Mouse (Mus musculus) heart, adult 2 months (tissue): ENCODE data around the gene Ppard. TPM values are rescaled to one million over a fixed set of nuclear protein-coding genes. Genes with fewer than 3 reads are reported as not detected.
A peak's percentile ranks its signal among the peaks of the same experiment; 100 is the strongest.
"Not testable (repeated sequence)": the region's sequence is repeated elsewhere in the genome, so short reads cannot be mapped to it uniquely, and the experiment has no call there.

Experiments used
- DNase-seq, 2 experiments: peaks; one replicate each; pipeline ENCODE4 v3.0.0; 2021
- H3K27ac ChIP-seq: fragments of 200-600 bp; 2 replicates; pipeline ENCODE4 v1.8.1; 2022
- H3K27me3 ChIP-seq: fragments of 200-500 bp; 2 replicates; pipeline ENCODE4 v1.6.1; 2012; ENCODE audit warnings: mild to moderate bottlenecking, low read length, inconsistent platforms, mixed read lengths; ENCODE audit not compliant: control insufficient read depth, insufficient read depth
- H3K36me3 ChIP-seq: fragments of 200-500 bp; 2 replicates; pipeline ENCODE4 v1.6.1; 2012; ENCODE audit warnings: low read length, inconsistent platforms; ENCODE audit not compliant: control insufficient read depth, insufficient read depth
- H3K4me1 ChIP-seq: fragments of 200-500 bp; 2 replicates; pipeline ENCODE4 v1.6.1; 2011; ENCODE audit warnings: low read length; ENCODE audit not compliant: control insufficient read depth, insufficient read depth
- H3K4me3 ChIP-seq: fragments of 200-600 bp; 2 replicates; pipeline ENCODE4 v1.8.1; 2022
- H3K79me2 ChIP-seq: fragments of 200-500 bp; replicated peaks from 2 replicates; pipeline ENCODE4 v1.6.1; 2012; ENCODE audit warnings: mild to moderate bottlenecking, inconsistent platforms, low read length, moderate library complexity, mixed read lengths; ENCODE audit not compliant: control insufficient read depth, insufficient read depth
- H3K9ac ChIP-seq: fragments of 200-500 bp; 2 replicates; pipeline ENCODE4 v1.6.1; 2012; ENCODE audit warnings: low read depth, mild to moderate bottlenecking, control low read depth, inconsistent platforms, low read length, mixed read lengths
- CTCF ChIP-seq: fragments of 200-600 bp; IDR thresholded peaks from 2 replicates; pipeline ENCODE4 v1.8.1; 2022; ENCODE audit warnings: antibody characterized with exemption, mild to moderate bottlenecking, moderate library complexity
- EP300 ChIP-seq: fragments of 200-500 bp; IDR thresholded peaks from 2 replicates; pipeline ENCODE4 v1.6.1; 2011; ENCODE audit warnings: low read depth, low read length, control low read depth; ENCODE audit not compliant: insufficient read depth
- POLR2A ChIP-seq: fragments of 200-500 bp; IDR thresholded peaks from 2 replicates; pipeline ENCODE4 v1.6.1; 2011; ENCODE audit warnings: mild to moderate bottlenecking, low read depth, low read length, control low read depth; ENCODE audit not compliant: insufficient read depth
- WGBS: fragments of 180-500 bp; shearing (Covaris S2); methylation state at CpG from one replicate; pipeline ENCODE4 v1.1.7; 2018; 5-methylcytosine and 5-hydroxymethylcytosine counted together
- intact Hi-C: fragments of 180-260 bp; cut with DNase I; formaldehyde crosslinking; loops from one replicate; pipeline ENCODE4 v1.15.1; 2025
- polyA plus RNA-seq: library from polyadenylated mRNA; depleted of rRNA; stranded (reverse); fragments of >200 nt; gene quantifications from 2 replicates; pipeline ENCODE4 v1.2.3, GENCODE M21; 2012
- total RNA-seq, 2 experiments: library from RNA; stranded (reverse); gene quantifications; 2 replicates each; pipeline ENCODE4 v1.2.3; 2021

Ppard gene
- total and polyA plus RNA-seq, 3 experiments: 31.5 to 35.9 (median 33.0) TPM

DNA sequence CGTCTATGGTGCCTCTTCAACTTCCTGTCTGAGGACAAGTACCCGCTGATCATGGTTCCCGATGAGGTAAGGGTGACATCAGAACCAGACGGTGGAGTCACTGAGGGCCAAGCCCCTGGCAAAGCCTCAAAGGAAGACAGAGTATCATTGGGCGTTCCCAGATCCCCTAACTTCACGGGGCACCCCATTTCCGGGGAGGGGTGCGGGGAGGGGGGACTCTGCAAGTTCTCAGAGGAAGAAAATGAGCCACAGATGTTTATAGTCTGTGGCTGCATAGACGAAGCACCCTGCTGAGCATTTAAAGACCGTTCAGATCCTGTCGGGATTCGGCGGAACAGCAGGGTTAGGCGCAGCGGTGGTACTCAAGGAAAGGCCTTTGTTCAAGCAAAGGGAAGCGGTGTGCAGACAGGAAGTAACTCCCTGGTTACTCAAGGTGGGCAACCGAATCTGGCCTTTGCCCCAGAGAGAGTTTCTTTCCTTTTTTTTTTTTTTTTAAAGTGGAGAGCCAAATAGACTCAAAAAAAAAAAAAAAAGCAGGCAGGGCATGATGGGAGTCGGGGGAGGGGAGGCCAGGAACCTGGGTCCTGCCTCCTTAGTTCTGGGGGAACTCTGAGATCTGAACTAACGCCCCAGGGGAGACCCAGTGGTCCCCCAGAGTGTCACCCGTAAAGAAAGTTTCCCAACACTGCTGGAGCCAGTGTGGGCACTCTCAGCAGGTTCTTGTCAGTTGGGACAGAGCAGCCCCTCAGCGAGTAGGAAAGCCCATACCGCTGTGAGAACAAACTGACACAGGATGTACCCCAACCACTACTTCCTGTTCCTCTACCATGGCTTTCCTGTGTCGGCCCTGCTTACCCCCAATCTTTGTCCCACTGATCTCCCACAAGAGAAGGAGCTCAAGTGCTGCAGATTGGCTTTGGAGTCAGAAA lies 14.5 kb upstream of the Ppard start:
- no peak overlapping the region for H3K4me3 ChIP-seq
- TF ChIP-seq EP300 (no peak), POLR2A (no peak), CTCF (peak; percentile 9)
- H3K27me3 ChIP-seq: no peaks in the 10 kb centered on the region
- H3K27ac ChIP-seq: peak overlapping the region; percentile 47
- H3K36me3 ChIP-seq: no peaks in the 10 kb centered on the region
- H3K4me1 ChIP-seq: no peaks in the 10 kb centered on the region
- peak in 1 of 2 experiments; percentile 46 for DNase-seq
- 19% methylated on average over 23 of the region's 23 CpGs for WGBS
- intact Hi-C loops: no loop called here
- no peak overlapping the region for H3K9ac ChIP-seq
- no peaks in the 10 kb centered on the region for H3K79me2 ChIP-seq

DNA sequence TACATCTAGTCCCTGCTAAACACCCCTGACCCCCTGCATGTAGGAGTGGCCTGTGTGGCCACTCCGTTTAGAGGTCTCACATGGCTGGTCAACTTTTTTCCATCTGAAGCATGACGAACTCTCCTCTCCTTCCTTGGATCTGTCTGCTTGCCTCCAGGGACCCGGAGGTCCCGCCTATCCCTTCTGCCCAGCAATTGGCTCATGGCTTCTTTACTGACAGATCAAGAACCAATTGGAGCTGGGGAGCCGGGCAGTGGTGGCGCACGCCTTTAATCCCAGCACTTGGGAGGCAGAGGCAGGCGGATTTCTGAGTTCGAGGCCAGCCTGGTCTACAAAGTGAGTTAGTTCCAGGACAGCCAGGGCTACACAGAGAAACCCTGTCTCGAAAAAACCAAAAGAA lies 10.0 kb upstream of the Ppard start:
- intact Hi-C loops: loop anchor here (2.0 kb wide), 1 partner anchor 16 kb away; the partner anchor contains the start of gene Def6
- WGBS: 88% methylated on average over 10 of the region's 10 CpGs
- not testable (repeated sequence) for DNase-seq, H3K36me3 ChIP-seq, H3K4me1 ChIP-seq, H3K4me3 ChIP-seq, H3K27ac ChIP-seq, H3K9ac ChIP-seq, H3K27me3 ChIP-seq, H3K79me2 ChIP-seq

DNA sequence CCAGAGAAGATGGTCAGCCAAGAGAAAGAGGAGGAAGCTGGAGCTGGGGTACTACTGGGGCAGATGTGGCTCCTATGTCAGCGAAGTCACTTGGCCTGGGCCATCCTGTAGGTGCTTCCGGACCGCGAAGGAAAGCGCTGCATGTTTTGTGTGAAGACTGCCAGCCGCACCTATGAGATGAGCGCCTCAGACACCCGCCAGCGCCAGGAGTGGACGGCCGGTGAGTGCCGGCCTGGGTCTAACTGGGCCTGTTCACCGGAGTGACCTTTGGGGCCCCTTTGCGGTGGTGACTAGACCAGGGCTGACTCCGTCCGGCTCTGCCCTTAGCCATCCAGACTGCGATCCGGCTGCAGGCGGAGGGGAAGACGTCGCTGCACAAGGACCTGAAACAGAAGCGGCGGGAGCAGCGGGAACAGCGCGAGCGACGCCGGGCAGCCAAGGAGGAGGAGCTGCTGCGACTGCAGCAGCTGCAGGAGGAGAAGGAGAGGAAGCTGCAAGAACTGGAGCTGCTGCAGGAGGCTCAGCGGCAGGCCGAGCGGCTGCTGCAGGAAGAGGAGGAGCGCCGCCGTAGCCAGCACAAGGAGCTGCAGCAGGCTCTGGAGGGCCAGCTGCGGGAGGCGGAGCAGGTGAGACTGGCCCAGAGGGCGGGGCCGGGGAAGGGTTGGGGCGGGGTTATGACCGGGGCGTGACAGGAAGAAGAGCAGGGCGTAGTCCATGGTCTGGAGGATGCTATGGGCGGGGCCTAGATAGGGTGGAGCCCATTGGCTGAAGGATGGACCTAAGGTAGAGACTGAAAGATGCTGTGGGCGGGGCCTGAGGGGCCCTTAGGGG lies 8.7 kb upstream of the Ppard start:
- H3K36me3 ChIP-seq: no peaks in the 10 kb centered on the region
- peak overlapping the region; percentile 58 for H3K4me3 ChIP-seq
- H3K4me1 ChIP-seq: peaks cover 4% of the 10 kb centered on the region
- intact Hi-C loops: loop anchor here (2.0 kb wide), 1 partner anchor 17 kb away; the partner anchor contains the start of gene Def6
- H3K9ac ChIP-seq: peak overlapping the region; percentile 82
- no peaks in the 10 kb centered on the region for H3K79me2 ChIP-seq
- H3K27ac ChIP-seq: peak overlapping the region; percentile 82
- peak; percentile 92 to 93 for DNase-seq
- no peaks in the 10 kb centered on the region for H3K27me3 ChIP-seq
- WGBS: 2% methylated on average over 46 of the region's 46 CpGs
- TF ChIP-seq CTCF (peak; percentile 47), POLR2A (peak; percentile 72), EP300 (0 out of 2 replicates have a peak, but pooled peaks have one; percentile 38)

DNA sequence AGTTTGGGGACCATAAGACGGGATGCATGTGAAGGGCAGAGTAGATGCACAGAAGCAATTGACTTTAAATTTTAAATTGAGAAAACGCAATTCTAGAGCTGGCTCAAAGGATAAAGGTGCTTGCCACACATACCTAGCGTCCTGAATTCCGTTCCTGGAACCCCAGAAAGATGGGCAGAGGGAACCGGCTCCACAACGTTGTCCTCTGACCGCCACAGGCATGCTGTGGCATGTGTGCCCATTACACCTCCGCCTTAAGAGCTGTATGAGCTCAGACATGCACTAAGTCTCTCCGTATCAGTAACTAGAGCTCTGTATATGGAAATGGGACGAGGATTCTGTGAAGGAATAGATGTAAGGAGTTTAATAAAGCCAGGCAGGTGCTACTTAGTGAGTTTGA lies 7.9 kb upstream of the Ppard start:
- WGBS: 88% methylated on average over 10 of the region's 10 CpGs
- H3K9ac ChIP-seq: no peak overlapping the region

DNA sequence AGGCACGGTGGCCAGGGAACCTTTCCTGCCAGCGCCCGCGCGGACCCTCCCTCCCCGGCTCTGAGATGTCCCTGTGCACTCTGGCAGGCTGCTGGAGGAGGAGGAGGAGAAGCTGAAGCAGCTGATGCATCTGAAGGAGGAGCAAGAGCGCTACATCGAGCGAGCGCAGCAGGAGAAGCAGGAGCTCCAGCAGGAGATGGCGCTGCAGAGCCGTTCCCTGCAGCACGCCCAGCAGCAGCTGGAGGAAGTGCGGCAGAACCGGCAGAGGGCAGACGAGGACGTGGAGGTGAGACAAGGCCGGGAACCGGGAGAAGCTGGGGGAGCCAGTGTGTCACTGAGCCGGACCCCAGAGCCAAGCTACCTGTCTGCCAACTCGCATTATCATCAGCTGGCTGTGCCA lies 6.5 kb upstream of the Ppard start:
- H3K9ac ChIP-seq: no peak overlapping the region
- WGBS: 7% methylated on average over 21 of the region's 21 CpGs

More for the DNA sequence above, 7.9 kb upstream of the Ppard start:
- Histone ChIP-seq H3K79me2 (no peaks in the 10 kb centered on the region), H3K27ac (peak overlapping the region; percentile 82; the same call in 1 of the 2 replicates), H3K4me3 (no peak overlapping the region), H3K27me3 (no peaks in the 10 kb centered on the region), H3K36me3 (no peaks in the 10 kb centered on the region), H3K4me1 (peaks cover 4% of the 10 kb centered on the region)
- intact Hi-C loops: loop anchor here (5.0 kb wide), 1 partner anchor 143 kb away; the partner anchor contains the start of gene Tulp1
- DNase-seq: no peak
- TF ChIP-seq CTCF: no peak
- no peak for TF ChIP-seq EP300
- TF ChIP-seq POLR2A: no peak

More for the DNA sequence above, 6.5 kb upstream of the Ppard start:
- TF ChIP-seq CTCF (no peak; the same call in 1 of the 2 replicates), EP300 (peak; percentile 98), POLR2A (no peak)
- no peaks in the 10 kb centered on the region for H3K27me3 ChIP-seq
- H3K79me2 ChIP-seq: no peaks in the 10 kb centered on the region
- no peak overlapping the region; the same call in 1 of the 2 replicates for H3K27ac ChIP-seq
- peak; percentile 93 to 94 for DNase-seq
- no peaks in the 10 kb centered on the region for H3K36me3 ChIP-seq
- no peak overlapping the region for H3K4me3 ChIP-seq
- H3K4me1 ChIP-seq: peaks cover 4% of the 10 kb centered on the region
- intact Hi-C loops: loop anchor here (1.0 to 5.0 kb wide), 2 partner anchors 83 to 141 kb away; partner anchors contain the start of gene Tulp1
